Mouse (Mus musculus) midbrain, postnatal 0 days (tissue): ENCODE results near the gene Cfap61. TPM values are rescaled to one million over a fixed set of nuclear protein-coding genes. Genes with fewer than 3 reads are reported as not detected.
A peak's percentile ranks its signal among the peaks of the same experiment; 100 is the strongest.

Experiments used
- ATAC-seq: fragments of 200-750 bp; cut with Nextera tagmentation; 2 replicates; pipeline ENCODE4 v1.8.0; 2017; ENCODE audit warnings: moderate number of reproducible peaks, mild to moderate bottlenecking, moderate TSS enrichment, moderate library complexity; ENCODE audit not compliant: low FRiP score
- DNase-seq: peaks from one replicate; pipeline ENCODE4 v3.0.0-alpha.2; 2015; ENCODE audit warnings: low spot score
- H3K27ac ChIP-seq: fragments of 300-500 bp; sonication (generic); 2 replicates; pipeline ENCODE4 v1.5.1; 2014; ENCODE audit warnings: low read depth, mild to moderate bottlenecking, low read length, mixed read lengths
- H3K27me3 ChIP-seq: fragments of 300-500 bp; sonication (generic); 2 replicates; pipeline ENCODE4 v1.6.1; 2014; ENCODE audit warnings: low read length, control low read depth, mixed read lengths; ENCODE audit not compliant: insufficient read depth
- H3K36me3 ChIP-seq: fragments of 300-500 bp; sonication (generic); 2 replicates; pipeline ENCODE4 v1.6.1; 2014; ENCODE audit warnings: low read length, control low read depth, mixed read lengths; ENCODE audit not compliant: insufficient read depth
- H3K4me1 ChIP-seq: fragments of 300-500 bp; sonication (generic); 2 replicates; pipeline ENCODE4 v1.6.1; 2014; ENCODE audit warnings: mild to moderate bottlenecking, control low read depth, antibody characterized with exemption, low read length, mixed read lengths; ENCODE audit not compliant: insufficient read depth
- H3K4me2 ChIP-seq: fragments of 300-500 bp; sonication (generic); 2 replicates; pipeline ENCODE4 v1.6.1; 2014; ENCODE audit warnings: low read depth, mild to moderate bottlenecking, low read length, mixed read lengths; ENCODE audit not compliant: poor library complexity, severe bottlenecking
- H3K4me3 ChIP-seq: fragments of 300-500 bp; sonication (generic); 2 replicates; pipeline ENCODE4 v1.5.1; 2014; ENCODE audit warnings: low read depth, mild to moderate bottlenecking, low read length, moderate library complexity
- H3K9ac ChIP-seq: fragments of 300-500 bp; sonication (generic); replicated peaks from 2 replicates; pipeline ENCODE4 v1.6.1; 2014; ENCODE audit warnings: mild to moderate bottlenecking, low read length, moderate library complexity, mixed read lengths; ENCODE audit not compliant: poor library complexity, severe bottlenecking
- H3K9me3 ChIP-seq: fragments of 300-500 bp; sonication (generic); 2 replicates; pipeline ENCODE4 v1.6.1; 2016; ENCODE audit warnings: low read length, control low read depth
- CTCF ChIP-seq: IDR thresholded peaks from 2 replicates; pipeline ENCODE4 v1.5.1; 2016; ENCODE audit warnings: antibody characterized with exemption, mild to moderate bottlenecking
- WGBS: fragments of 180-500 bp; shearing (Covaris S2); extraction: QIAGEN DNeasy Blood & Tissue Kit; methylation state at CpG from one replicate; pipeline ENCODE4 v1.1.7; 2014; 5-methylcytosine and 5-hydroxymethylcytosine counted together
- polyA plus RNA-seq: library from polyadenylated mRNA; unstranded; fragments of >200 nt; fragmentation: Nextera tagmentation; extraction: Ambion mirVana; gene quantifications from 2 replicates; pipeline ENCODE4 v1.2.1, GENCODE M21; 2015
- total RNA-seq: library from RNA; depleted of rRNA; stranded (reverse); fragments of >200 nt; gene quantifications from 2 replicates; pipeline ENCODE4 v1.2.3, GENCODE M21; 2014

The Cfap61 gene
- total and polyA plus RNA-seq, 2 experiments from 2014 or later = 2.5 to 3.7 TPM

DNA sequence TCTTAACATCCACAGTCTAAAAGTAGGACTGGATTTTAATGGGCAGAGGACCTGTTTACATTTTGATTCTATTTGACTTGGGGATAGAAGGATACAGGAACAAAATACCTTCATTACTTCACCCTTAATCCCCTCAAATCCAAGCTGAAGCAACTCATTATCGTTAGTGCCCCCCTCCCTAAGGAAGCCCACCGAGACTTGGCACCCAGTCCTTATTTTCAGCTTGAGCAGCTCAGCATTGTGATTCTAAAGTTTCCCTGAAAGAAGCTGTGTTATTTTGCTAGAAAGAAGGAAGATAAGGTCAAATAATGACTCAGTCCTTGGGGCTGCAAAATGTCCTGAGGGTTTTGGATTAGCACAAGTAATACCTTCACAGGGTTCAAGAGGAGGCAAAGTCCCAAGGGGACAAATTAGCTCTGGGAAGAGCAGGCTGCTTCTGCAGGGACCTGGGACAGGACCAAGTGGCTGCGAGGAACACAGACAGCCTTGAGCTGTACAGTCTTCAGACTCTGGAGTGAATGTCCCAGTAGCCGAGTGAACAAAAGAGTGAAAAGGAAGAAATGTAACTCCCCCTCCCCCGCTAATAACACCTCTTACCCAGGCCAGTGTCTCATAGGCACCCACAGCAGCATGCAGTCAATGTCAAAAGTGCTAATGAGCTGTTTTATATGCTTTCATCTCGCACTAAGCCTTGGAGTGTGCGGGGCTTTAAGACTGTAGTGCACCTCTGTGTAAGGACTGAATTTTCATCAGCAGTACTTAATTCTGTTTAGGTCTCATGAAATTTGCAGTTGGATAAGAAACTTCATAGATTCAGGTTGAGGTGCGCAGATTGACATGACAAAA is 81.0 kb downstream of the Cfap61 start:
- H3K27me3 ChIP-seq = no peaks in the 10 kb centered on the region
- DNase-seq (peak; percentile 9), ATAC-seq (peak; percentile 62)
- no peak overlapping the region for H3K4me3 ChIP-seq
- WGBS = 24% methylated on average over 8 of the region's 8 CpGs
- TF ChIP-seq CTCF = no peak
- H3K4me1 ChIP-seq = peaks cover 4% of the 10 kb centered on the region; the same call in 1 of the 2 replicates
- H3K9ac ChIP-seq = no peak overlapping the region
- H3K27ac ChIP-seq = no peak overlapping the region
- H3K36me3 ChIP-seq = no peaks in the 10 kb centered on the region
- H3K9me3 ChIP-seq = no peaks in the 10 kb centered on the region
- H3K4me2 ChIP-seq = no peak overlapping the region

DNA sequence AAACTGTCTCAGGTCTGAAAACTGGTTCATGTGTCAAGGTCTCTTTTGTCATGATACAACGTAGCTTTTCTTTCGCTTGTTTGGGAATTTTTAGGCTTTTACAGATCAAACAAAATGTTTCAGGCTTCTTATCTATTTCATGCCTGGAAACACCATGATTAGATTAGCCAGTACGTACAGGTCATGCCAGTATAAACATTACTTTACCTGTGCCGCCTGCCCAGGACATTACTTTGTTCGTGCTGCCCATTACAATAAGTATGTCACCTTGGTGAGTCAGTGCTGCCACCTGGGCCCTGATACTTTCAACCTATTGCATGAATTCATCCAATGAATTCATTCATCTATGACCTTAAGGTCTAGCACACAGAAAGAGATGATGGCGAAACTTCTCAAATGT is 88.3 kb downstream of the Cfap61 start:
- no peaks in the 10 kb centered on the region for H3K27me3 ChIP-seq
- DNase-seq = no peak
- H3K36me3 ChIP-seq = no peaks in the 10 kb centered on the region
- no peak for TF ChIP-seq CTCF
- 91% methylated on average over 6 of the region's 6 CpGs for WGBS
- no peak for ATAC-seq
- H3K4me3 ChIP-seq = no peak overlapping the region
- no peak overlapping the region for H3K9ac ChIP-seq
- H3K4me1 ChIP-seq = no peaks in the 10 kb centered on the region
- H3K9me3 ChIP-seq = no peaks in the 10 kb centered on the region
- no peak overlapping the region for H3K27ac ChIP-seq
- no peak overlapping the region for H3K4me2 ChIP-seq

DNA sequence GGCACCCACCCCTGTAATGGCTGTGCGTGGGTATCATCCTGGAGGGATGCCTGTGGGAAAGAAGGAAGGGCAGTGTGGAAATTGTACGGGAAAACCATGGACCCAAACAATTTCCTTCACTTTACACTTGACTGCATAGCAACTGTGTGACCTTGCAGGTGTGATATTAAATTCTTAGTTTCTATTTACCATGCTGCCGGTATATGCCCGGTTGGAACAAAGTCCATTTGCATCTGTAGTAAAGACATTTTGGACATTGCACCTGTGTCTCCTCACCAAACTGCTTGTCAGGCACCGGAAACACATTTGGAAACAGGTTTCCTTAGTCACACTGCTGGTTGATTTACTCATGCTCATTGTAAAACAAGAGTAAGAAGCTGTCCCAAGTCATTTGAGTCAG is 109.1 kb downstream of the Cfap61 start:
- H3K4me3 ChIP-seq = no peak overlapping the region
- no peak overlapping the region for H3K9ac ChIP-seq
- no peak overlapping the region for H3K27ac ChIP-seq
- H3K4me1 ChIP-seq = no peaks in the 10 kb centered on the region
- H3K36me3 ChIP-seq = no peaks in the 10 kb centered on the region
- no peak overlapping the region for H3K4me2 ChIP-seq
- 96% methylated on average over 5 of the region's 5 CpGs for WGBS
- H3K9me3 ChIP-seq = no peaks in the 10 kb centered on the region
- H3K27me3 ChIP-seq = no peaks in the 10 kb centered on the region
- TF ChIP-seq CTCF = no peak
- ATAC-seq (no peak), DNase-seq (no peak)

DNA sequence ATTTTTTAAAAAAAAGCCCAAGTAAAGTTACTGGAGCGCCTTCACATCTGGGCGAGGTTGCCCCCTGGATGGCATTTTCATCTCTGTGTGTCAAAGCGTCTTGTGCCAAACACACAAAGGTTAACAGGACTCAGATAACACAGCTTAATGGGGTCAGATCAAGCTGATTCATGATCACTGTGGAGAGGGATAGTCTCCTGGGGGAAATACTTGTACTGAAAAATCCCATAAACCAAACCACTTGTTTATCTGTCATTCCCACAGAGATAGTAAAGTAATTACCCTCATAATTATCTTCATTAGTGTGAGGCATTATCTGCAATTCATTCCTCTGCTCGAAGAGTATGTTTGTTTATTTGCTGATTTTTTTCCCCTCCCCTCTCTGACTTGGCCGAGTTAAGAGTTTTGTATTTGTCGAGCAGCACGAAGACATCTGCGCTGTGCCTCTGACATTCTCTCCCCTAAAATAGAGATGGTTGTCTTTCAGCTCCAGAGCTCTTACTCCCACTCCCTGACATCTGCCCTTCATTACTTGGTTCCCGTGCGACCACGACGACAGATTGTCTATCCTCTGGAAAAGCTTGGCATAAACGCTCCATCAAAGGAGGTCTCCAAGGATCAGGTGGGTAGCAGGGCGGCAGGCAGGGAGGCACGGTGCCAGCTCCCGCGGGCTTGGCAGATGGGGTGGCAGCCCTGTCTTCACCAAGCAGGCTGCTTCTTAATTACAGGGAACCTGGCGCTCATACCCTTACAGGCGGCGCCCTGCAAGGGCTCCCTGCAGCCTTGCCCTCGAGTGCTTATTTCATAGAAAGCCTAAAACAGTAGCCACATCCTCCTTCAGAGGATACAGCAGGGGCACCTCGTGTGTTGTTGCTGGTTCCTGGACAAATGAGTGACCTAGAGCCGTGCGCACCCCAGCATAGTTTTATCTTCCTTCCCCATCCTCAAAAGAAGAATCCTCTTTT is 110.6 kb downstream of the Cfap61 start:
- no peak for TF ChIP-seq CTCF
- Histone ChIP-seq H3K4me1 (no peaks in the 10 kb centered on the region), H3K9me3 (no peaks in the 10 kb centered on the region), H3K4me2 (peak overlapping the region; percentile 41), H3K27me3 (no peaks in the 10 kb centered on the region), H3K36me3 (no peaks in the 10 kb centered on the region), H3K9ac (no peak overlapping the region; the same call in 1 of the 2 replicates), H3K27ac (no peak overlapping the region), H3K4me3 (no peak overlapping the region)
- ATAC-seq (peak; percentile 41; the same call in 1 of the 2 replicates), DNase-seq (peak; percentile 87)
- 34% methylated on average over 24 of the region's 24 CpGs for WGBS

DNA sequence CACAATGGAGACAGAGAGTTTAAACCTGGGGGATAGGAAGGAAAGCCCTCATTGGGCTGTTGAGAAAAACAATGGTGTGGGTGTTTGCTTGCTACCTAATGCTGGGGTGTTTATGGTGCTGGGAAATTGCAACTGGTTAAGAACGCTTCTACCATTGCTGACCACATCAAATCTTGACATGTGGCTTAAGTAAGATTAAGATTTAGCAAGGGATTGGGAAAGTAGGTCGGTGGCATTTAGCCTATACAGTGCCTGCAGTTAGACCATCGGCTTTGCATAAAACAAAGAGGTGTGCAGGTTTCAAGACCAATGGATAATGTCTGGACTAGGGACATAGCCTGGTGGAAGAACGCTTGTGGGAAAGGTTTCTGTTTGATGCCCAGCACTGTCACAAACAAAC is 113.1 kb downstream of the Cfap61 start:
- Histone ChIP-seq H3K9me3 (no peaks in the 10 kb centered on the region), H3K4me1 (no peaks in the 10 kb centered on the region), H3K9ac (no peak overlapping the region), H3K36me3 (no peaks in the 10 kb centered on the region), H3K4me3 (no peak overlapping the region), H3K4me2 (no peak overlapping the region), H3K27me3 (no peaks in the 10 kb centered on the region), H3K27ac (no peak overlapping the region)
- DNase-seq = no peak
- TF ChIP-seq CTCF = no peak
- no peak for ATAC-seq
- WGBS = 50% methylated on average over 4 of the region's 4 CpGs
